Mouse (Mus musculus) cerebellum, postnatal 25 days (tissue): Measurements from ENCODE around the gene Hoxd1.
A peak's percentile ranks its signal among the peaks of the same experiment; 100 is the strongest.

Source experiments
- DNase-seq, 2 experiments: peaks; one replicate each; pipeline ENCODE4 v3.0.0; 2021; ENCODE audit warnings: mixed read lengths in 2 of 2

Hoxd1 gene

GRCm38 (mm10) chr2:74749337-74750121 lies 13.3 kb upstream of the Hoxd1 start:
- DNase-seq, result peak in 1 of 2 experiments; percentile 15

DNA sequence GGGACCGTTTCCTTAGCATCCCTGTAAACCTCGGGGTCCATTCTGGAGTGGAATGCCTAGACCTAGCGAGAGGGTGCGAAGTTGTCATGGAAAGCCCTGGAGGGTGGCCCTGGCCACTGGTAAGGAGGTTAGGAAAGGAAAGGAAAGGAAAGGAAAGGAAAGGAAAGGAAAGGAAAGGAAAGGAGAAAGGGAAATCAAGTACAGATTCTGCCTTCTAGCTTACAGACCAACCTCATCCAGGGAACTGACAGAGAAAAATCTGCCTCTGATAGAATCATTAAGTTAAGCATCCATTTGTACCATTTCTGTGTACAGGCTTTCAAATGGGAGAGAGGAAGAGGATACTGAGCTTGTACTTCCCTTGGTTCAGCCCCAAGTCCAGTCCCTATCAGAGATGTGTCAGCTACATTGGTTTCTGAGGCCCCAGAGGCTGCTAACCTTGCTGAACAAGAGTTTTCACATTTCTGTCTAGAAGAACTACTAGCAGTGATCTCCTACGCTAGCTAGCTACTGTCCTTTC lies 12.0 kb upstream of the Hoxd1 start:
- DNase-seq, result no peak

GRCm38 (mm10) chr2:74751861-74752260 lies 10.9 kb upstream of the Hoxd1 start:
- DNase-seq, result no peak

DNA sequence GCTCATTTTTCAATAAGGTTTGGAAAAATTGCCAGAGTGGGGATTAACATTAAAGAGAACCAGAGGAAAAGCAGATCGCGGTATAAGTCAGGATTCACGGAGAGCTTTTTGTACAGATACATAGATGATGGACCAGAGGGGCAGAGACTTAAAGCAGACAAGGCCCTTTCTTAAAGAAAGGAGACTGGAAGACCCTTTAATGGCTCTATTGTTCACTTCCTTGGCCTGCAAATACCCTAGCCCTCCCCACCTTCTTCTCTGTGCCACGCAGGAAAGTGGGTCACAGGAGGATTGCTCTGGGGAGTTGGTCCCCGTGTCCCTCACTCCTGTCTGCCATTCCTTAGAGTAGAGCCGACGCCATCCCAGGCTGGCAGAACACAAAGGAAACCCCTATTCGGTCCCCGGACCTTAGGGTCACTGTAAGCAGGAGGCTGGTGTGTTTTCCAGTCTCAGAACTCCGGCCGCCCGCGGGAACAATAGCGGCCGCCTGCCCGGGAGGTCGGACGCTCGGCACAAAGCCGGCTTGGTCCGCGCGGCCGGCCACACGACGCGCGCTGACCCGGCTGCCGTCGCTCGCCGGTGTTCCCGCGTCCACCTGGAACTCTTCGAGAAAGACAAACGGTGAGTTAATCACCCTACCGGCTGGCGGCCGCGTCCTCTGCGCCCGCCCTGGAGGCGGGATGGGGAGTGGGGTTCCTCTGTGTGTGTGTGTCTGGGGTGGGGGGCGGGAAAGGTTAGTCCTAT lies 10.2 kb upstream of the Hoxd1 start:
- no peak for DNase-seq

DNA sequence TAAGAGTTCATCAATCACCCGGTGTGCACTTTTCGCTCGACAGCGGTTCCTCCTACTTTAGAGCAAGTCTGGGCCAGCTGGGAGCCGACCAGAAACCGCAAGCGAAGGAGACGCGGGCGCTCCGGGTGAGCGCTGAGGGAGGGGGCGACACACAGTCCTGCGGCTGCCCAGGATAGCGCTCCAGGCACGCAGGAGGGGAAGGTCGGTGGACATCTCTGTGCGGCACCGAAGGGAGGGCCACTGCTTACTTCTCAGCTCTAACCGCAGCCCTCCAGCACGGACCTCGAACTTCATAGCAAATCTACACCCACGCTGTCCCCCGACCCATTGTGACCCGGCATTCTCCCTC lies 9.6 kb upstream of the Hoxd1 start:
- no peak for DNase-seq

- DNase-seq, result no peak
Observed at GRCm38 (mm10) chr2:74753711-74754110, 9.1 kb upstream of the Hoxd1 start.

- no peak for DNase-seq
Observed at GRCm38 (mm10) chr2:74760146-74760545, 2.6 kb upstream of the Hoxd1 start.

- no peak for DNase-seq
Observed at GRCm38 (mm10) chr2:74761941-74762340, 839 bp upstream of the Hoxd1 start.

- DNase-seq, result no peak
Observed at GRCm38 (mm10) chr2:74763245-74763735, 510 bp downstream of the Hoxd1 start.

DNA sequence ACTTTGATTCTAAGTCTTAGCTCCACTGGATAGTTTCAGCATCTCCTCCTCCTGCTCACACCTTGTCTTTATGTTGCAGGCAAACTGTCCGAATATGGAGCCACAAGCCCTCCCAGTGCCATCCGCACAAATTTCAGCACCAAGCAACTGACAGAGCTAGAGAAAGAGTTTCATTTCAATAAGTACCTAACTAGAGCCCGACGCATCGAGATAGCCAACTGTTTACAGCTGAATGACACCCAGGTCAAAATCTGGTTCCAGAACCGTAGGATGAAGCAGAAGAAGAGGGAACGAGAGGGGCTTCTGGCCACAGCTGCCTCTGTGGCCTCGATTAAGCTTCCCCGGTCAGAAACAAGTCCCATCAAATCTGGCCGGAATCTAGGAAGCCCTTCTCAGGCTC lies 1.2 kb downstream of the Hoxd1 start:
- no peak for DNase-seq

GRCm38 (mm10) chr2:74774359-74774758 lies 11.6 kb downstream of the Hoxd1 start:
- DNase-seq, result no peak

DNA sequence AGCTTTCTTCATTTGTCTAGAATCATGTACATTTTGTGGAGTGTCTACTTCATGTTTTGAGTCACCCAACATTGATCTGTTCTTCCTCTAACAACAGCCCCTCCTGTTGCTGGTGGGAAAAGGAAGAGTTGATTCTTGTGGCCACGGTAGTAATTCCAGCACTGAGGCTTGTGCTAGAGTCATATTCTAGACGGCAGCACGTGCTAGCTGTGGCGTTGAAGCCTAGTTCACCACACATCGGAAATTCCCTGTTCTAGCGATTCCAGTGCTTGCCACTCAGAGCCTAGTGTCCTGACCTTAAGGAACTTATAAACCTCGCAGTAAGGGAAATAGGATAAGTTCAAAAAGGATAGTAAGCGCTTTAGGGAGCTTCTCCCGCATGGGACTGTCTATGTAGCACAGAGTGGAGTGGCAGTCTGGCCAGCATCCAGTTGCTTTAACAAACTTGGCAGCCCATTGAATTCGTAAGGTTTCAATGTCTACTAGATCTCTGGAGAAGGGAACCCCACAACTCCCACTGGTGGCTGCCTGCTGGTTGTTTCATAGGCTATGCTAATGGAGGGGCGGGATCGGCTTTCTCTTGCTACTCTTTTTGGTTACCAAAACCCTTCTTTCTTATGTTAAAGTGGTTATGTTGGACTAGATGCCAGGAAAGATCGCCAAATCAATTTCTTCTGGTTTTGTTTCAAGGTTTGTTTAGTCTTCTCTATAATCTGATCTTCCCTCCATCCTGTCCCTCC lies 14.9 kb downstream of the Hoxd1 start:
- no peak for DNase-seq

- no peak for DNase-seq
Observed at GRCm38 (mm10) chr2:74781386-74781785, 18.6 kb downstream of the Hoxd1 start.

DNA sequence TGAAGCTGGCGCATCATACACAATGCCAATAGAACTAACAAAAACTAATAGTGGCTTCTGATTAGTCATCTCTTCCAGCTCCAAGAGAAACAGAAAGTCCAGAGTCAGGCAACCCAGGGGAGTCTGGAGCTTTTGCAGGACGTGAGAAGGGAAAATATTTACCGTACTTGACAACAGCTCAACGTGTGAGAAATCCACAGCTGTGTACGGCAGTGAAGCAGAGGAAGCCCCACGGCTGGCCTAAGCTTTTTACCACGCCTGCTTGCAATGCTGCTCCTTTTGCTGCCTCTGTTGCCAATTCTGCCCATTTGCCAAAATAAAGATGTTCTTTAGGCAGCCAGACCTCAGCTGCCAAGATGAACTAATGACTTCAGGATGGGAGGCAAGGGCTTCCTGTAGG lies 32.8 kb downstream of the Hoxd1 start:
- no peak for DNase-seq

DNA sequence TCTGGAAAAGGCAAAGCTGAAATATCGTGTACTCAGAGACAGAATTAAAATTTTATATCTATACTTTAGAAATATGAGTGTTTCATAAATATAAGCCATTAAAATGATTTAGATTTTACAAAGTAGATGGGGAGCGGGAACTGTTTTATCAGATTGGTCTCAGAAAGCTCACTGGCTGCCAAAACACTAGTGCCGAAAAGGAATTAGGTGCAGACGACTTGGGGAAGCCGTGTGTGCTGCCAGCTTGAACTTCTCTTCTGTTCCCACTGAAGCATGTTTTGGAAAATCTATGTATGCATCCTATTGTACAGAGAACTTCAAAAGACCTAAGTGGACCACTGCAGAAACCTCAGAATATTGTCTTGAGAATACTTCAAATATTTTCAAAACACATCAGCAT lies 45.7 kb downstream of the Hoxd1 start:
- no peak for DNase-seq
